Mouse (Mus musculus): ENCODE measurements around the gene Ndufa8. TPM values are rescaled to one million over a fixed set of nuclear protein-coding genes. Genes with fewer than 3 reads are reported as not detected.

Gene Ndufa8
- polyA plus RNA-seq, 1 experiment from 2014 or later: 263 TPM

DNA sequence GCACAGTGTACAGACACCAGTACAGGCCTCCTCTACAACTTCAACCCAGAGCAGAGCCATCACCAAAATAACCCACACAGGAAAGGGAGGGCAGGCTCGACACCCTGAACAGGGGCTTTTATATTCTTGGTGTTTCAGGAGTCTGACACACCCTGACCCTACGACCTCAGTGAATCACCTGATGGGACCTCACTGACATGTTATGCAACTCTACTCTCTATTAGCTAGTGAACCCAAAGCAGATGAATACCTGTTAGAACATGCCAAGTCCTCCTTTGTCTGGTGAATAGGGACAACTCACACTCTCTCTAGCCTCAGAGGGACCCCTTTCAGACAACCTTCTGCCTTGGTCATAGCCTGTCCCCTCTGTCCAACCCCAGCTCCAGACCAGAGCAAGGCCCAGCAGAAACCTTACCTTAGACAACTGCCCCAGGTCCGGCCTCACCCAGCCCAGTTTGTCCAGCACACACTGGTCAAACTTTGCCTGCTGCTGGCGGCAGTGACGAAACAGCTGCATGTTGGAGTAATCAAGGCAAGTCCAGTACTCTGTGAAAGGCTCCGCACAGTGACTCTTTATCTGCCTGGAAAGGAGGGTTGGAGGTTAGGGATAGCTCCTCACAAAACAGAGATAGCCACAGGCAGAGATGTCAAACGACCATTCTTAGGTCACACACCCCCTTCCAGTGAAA is 9.8 kb downstream of the Ndufa8 start:
- Histone ChIP-seq H3K4me2 (replicated peaks) (no peak overlapping the region), H3K27me3 (no peaks in the 10 kb centered on the region), H3K36me3 (peaks cover 55% of the 10 kb centered on the region), H3K9me3 (no peaks in the 10 kb centered on the region), H3K4me1 (no peaks in the 10 kb centered on the region), H3K9ac (replicated peaks) (no peak overlapping the region), H3K4me3 (no peak overlapping the region), H3K27ac (replicated peaks) (no peak overlapping the region)
- 87% methylated on average over 7 of the region's 7 CpGs for WGBS
- no peak for ATAC-seq (replicated peaks)

DNA sequence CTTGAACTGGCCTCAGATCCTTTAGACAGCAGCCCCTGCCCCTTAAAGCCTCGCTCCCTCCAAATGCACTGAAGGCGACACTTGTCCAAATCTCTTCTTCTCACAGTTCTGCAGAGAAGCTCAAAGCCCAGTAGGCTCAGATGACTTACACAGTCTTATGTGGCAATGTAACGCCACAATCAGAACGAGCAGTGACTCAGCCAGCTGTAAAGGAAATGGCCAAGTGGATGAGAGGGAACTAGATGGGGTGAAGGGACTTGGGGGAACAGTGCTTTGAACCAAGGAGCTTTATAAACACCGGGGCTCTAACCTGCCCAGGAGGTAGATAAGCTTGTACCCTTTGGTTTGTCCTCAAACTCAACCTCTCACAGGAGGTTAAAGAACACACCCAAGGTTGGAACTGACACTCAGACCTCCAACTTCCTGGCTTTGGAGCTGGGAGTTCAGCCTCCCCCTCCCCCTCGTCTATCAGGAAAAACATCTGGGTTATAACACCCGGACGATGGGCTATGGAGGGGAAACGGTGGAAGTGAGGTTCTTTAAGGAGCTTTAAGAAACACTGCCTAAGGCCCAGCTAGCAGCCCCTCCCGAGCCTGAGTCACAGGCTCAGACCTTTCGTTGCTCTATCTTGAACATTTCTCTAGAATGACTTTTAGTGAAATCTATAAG is 13.7 kb downstream of the Ndufa8 start:
- H3K27me3 ChIP-seq: no peaks in the 10 kb centered on the region
- H3K9me3 ChIP-seq: no peaks in the 10 kb centered on the region
- H3K4me1 ChIP-seq: no peaks in the 10 kb centered on the region
- H3K36me3 ChIP-seq: peaks cover 42% of the 10 kb centered on the region
- WGBS: 90% methylated on average over 11 of the region's 11 CpGs
- ATAC-seq (replicated peaks): no peak
- no peak overlapping the region for H3K27ac ChIP-seq (replicated peaks)
- no peak overlapping the region for H3K4me3 ChIP-seq
- H3K4me2 ChIP-seq (replicated peaks): no peak overlapping the region
- H3K9ac ChIP-seq (replicated peaks): no peak overlapping the region

DNA sequence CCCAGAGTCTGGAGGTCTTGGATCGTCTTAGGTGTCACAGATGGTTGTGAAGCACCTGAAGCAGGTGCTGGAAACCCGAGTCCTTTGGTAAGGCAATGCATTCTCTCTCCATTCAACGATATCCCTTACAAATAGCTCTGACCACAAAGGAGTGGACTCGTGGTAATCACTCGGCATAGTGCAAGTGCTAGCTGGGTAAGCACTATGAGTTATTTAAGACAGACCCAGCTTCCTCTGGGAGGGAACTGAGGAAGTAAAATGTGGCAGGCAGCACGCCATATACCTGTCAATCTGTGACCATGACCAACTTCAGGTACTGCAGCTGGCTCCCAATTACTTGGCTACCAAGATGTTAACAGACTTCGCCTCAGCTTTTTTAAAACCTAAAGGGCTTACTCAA is 14.3 kb downstream of the Ndufa8 start:
- no peak overlapping the region for H3K27ac ChIP-seq (replicated peaks)
- ATAC-seq (replicated peaks): no peak
- no peaks in the 10 kb centered on the region for H3K9me3 ChIP-seq
- no peaks in the 10 kb centered on the region for H3K4me1 ChIP-seq
- H3K4me2 ChIP-seq (replicated peaks): no peak overlapping the region
- H3K36me3 ChIP-seq: peaks cover 42% of the 10 kb centered on the region
- H3K9ac ChIP-seq (replicated peaks): no peak overlapping the region
- H3K27me3 ChIP-seq: no peaks in the 10 kb centered on the region
- H3K4me3 ChIP-seq: no peak overlapping the region
- WGBS: 89% methylated on average over 7 of the region's 7 CpGs

- Histone ChIP-seq H3K9ac (replicated peaks) (no peak overlapping the region), H3K4me3 (no peak overlapping the region), H3K4me2 (replicated peaks) (no peak overlapping the region), H3K36me3 (peaks cover 35% of the 10 kb centered on the region), H3K27me3 (no peaks in the 10 kb centered on the region), H3K27ac (replicated peaks) (no peak overlapping the region), H3K9me3 (no peaks in the 10 kb centered on the region), H3K4me1 (no peaks in the 10 kb centered on the region)
- no peak for ATAC-seq (replicated peaks)
- 83% methylated on average over 7 of the region's 7 CpGs for WGBS
Measured at GRCm38 (mm10) chr2:36033966-36034365, 15.2 kb downstream of the Ndufa8 start.

DNA sequence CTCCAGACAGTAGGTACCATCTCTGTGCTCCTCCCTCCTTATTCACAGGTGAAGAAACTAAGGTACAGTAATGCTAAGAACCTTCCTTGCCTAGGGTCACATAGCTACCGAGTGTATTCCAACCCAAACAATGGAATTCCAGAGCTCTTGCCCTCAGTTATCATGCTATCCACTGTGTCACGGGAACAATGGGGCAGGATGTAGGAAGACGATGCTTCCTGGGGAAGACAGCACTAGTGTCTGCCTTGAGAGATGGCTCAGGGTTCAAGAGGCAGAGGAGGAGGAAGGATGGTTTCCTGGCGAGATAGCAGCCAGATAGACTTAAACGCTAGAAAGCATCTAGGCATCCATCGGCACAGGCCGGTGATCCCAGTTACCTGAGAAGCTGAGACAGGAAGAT is 16.3 kb downstream of the Ndufa8 start:
- ATAC-seq (replicated peaks): no peak

GRCm38 (mm10) chr2:36023291-36023690 is 25.9 kb downstream of the Ndufa8 start:
- H3K4me1 ChIP-seq: peaks cover 14% of the 10 kb centered on the region
- ATAC-seq (replicated peaks): no peak
- no peaks in the 10 kb centered on the region for H3K36me3 ChIP-seq
- no peak overlapping the region for H3K9ac ChIP-seq (replicated peaks)
- no peak overlapping the region for H3K4me3 ChIP-seq
- WGBS: 72% methylated on average over 3 of the region's 3 CpGs
- no peaks in the 10 kb centered on the region for H3K27me3 ChIP-seq
- H3K4me2 ChIP-seq (replicated peaks): no peak overlapping the region
- H3K27ac ChIP-seq (replicated peaks): no peak overlapping the region
- no peaks in the 10 kb centered on the region for H3K9me3 ChIP-seq

More for the DNA sequence above, 16.3 kb downstream of the Ndufa8 start:
- 84% methylated on average over 7 of the region's 7 CpGs for WGBS
- Histone ChIP-seq H3K4me1 (no peaks in the 10 kb centered on the region), H3K4me3 (no peak overlapping the region), H3K9me3 (no peaks in the 10 kb centered on the region), H3K9ac (replicated peaks) (no peak overlapping the region), H3K27ac (replicated peaks) (no peak overlapping the region), H3K36me3 (peaks cover 26% of the 10 kb centered on the region), H3K27me3 (no peaks in the 10 kb centered on the region), H3K4me2 (replicated peaks) (no peak overlapping the region)

GRCm38 (mm10) chr2:36021385-36022159 is 27.6 kb downstream of the Ndufa8 start:
- 4% methylated on average over 32 of the region's 32 CpGs for WGBS
- Histone ChIP-seq H3K27ac (replicated peaks) (no peak overlapping the region), H3K4me3 (peak overlapping the region; percentile 31), H3K9me3 (no peaks in the 10 kb centered on the region), H3K4me1 (peaks cover 14% of the 10 kb centered on the region), H3K36me3 (no peaks in the 10 kb centered on the region), H3K9ac (replicated peaks) (peak overlapping the region; percentile 33; the same call in 1 of the 2 replicates), H3K27me3 (no peaks in the 10 kb centered on the region), H3K4me2 (replicated peaks) (peak overlapping the region; percentile 54)
- ATAC-seq (replicated peaks): peak; percentile 77

GRCm38 (mm10) chr2:36013010-36013409 is 36.2 kb downstream of the Ndufa8 start:
- Histone ChIP-seq H3K27ac (replicated peaks) (0 out of 2 replicates have a peak overlapping the region, but pooled peaks have one; percentile 86), H3K27me3 (peaks cover 11% of the 10 kb centered on the region; the same call in 1 of the 2 replicates), H3K9me3 (no peaks in the 10 kb centered on the region), H3K4me1 (peaks cover 17% of the 10 kb centered on the region), H3K4me2 (replicated peaks) (no peak overlapping the region), H3K36me3 (no peaks in the 10 kb centered on the region), H3K9ac (replicated peaks) (no peak overlapping the region), H3K4me3 (no peak overlapping the region)
- 76% methylated on average over 12 of the region's 12 CpGs for WGBS
- no peak for ATAC-seq (replicated peaks)

GRCm38 (mm10) chr2:36011331-36011825 is 37.8 kb downstream of the Ndufa8 start:
- peak; percentile 54 for ATAC-seq (replicated peaks)
- Histone ChIP-seq H3K9me3 (no peaks in the 10 kb centered on the region), H3K4me2 (replicated peaks) (peak overlapping the region; percentile 86), H3K9ac (replicated peaks) (peak overlapping the region; percentile 53), H3K36me3 (no peaks in the 10 kb centered on the region), H3K4me1 (peaks cover 17% of the 10 kb centered on the region), H3K4me3 (peak overlapping the region; percentile 47), H3K27ac (replicated peaks) (peak overlapping the region; percentile 86), H3K27me3 (peaks cover 11% of the 10 kb centered on the region; the same call in 1 of the 2 replicates)
- WGBS: under 1% methylated on average over 43 of the region's 44 CpGs

GRCm38 (mm10) chr2:36010579-36010978 is 38.6 kb downstream of the Ndufa8 start:
- Histone ChIP-seq H3K9me3 (no peaks in the 10 kb centered on the region), H3K27me3 (peaks cover 11% of the 10 kb centered on the region; the same call in 1 of the 2 replicates), H3K9ac (replicated peaks) (peak overlapping the region; percentile 53), H3K4me1 (peaks cover 17% of the 10 kb centered on the region), H3K4me3 (peak overlapping the region; percentile 47), H3K27ac (replicated peaks) (peak overlapping the region; percentile 86), H3K4me2 (replicated peaks) (peak overlapping the region; percentile 86), H3K36me3 (no peaks in the 10 kb centered on the region)
- ATAC-seq (replicated peaks): peak; percentile 24
- WGBS: 50% methylated on average over 8 of the region's 8 CpGs

DNA sequence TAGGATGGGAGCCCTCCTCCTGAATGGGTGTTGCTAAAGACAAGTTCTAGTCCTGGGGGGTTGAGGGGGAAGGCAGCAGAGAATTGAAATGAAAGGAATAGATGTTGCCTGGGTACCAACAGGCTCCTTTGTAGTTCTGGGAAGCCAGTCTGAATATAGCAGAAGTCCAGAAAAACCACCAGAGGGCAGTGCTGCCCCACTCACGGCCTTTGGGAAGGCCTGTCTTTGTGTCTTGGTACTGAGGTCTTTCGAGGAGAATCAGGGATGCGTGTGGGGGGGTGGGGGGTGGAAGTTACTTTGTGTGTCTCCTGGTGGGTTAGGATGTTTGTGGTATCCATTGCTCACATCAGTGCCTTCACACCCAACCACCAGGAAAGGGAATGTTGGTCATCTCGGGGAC is 39.8 kb downstream of the Ndufa8 start:
- peaks cover 17% of the 10 kb centered on the region for H3K4me1 ChIP-seq
- no peak overlapping the region for H3K4me2 ChIP-seq (replicated peaks)
- no peak overlapping the region for H3K27ac ChIP-seq (replicated peaks)
- H3K9me3 ChIP-seq: no peaks in the 10 kb centered on the region
- WGBS: 21% methylated on average over 4 of the region's 4 CpGs
- no peak overlapping the region for H3K9ac ChIP-seq (replicated peaks)
- no peak overlapping the region for H3K4me3 ChIP-seq
- peaks cover 11% of the 10 kb centered on the region; the same call in 1 of the 2 replicates for H3K27me3 ChIP-seq
- H3K36me3 ChIP-seq: no peaks in the 10 kb centered on the region
- peak; percentile 42; the same call in 1 of the 2 replicates for ATAC-seq (replicated peaks)

GRCm38 (mm10) chr2:36008071-36008470 is 41.1 kb downstream of the Ndufa8 start:
- Histone ChIP-seq H3K27ac (replicated peaks) (no peak overlapping the region), H3K27me3 (peaks cover 11% of the 10 kb centered on the region; the same call in 1 of the 2 replicates), H3K9ac (replicated peaks) (no peak overlapping the region), H3K4me1 (peaks cover 17% of the 10 kb centered on the region), H3K4me2 (replicated peaks) (no peak overlapping the region), H3K36me3 (no peaks in the 10 kb centered on the region), H3K4me3 (no peak overlapping the region), H3K9me3 (no peaks in the 10 kb centered on the region)
- whole genome bisulfite sequencing: 10% methylated on average over 1 of the region's 1 CpGs
- ATAC-seq (replicated peaks): no peak

Data from forebrain, embryonic 15.5 days (tissue).